Mouse (Mus musculus) megakaryocyte, embryonic 14.5 days (primary cell): Measurements from ENCODE around the gene Cpa1. TPM values are rescaled to one million over a fixed set of nuclear protein-coding genes. Genes with fewer than 3 reads are reported as not detected.

Source experiments
- H3K27me3 ChIP-seq: replicated peaks from 2 replicates; pipeline ENCODE3; 2012; ENCODE audit warnings: inconsistent platforms
- H3K36me3 ChIP-seq: replicated peaks from 2 replicates; pipeline ENCODE3; 2012; ENCODE audit warnings: low read length, inconsistent platforms, mixed read lengths
- H3K4me1 ChIP-seq: 2 replicates; pipeline ENCODE4 v1.6.1; 2012; ENCODE audit warnings: inconsistent platforms
- H3K4me3 ChIP-seq: replicated peaks from 2 replicates; pipeline ENCODE3; 2012; ENCODE audit warnings: moderate library complexity, mild to moderate bottlenecking, inconsistent platforms
- H3K9me3 ChIP-seq: 2 replicates; pipeline ENCODE4 v1.6.1; 2012; ENCODE audit warnings: inconsistent platforms
- FLI1 ChIP-seq: IDR thresholded peaks from 2 replicates; pipeline ENCODE4 v1.6.1; 2012; ENCODE audit warnings: low read length, inconsistent platforms, mixed read lengths
- GATA1 ChIP-seq: IDR thresholded peaks from 3 replicates; pipeline ENCODE4 v1.6.1; 2012; ENCODE audit warnings: mixed read lengths, low read length, inconsistent platforms, borderline replicate concordance
- polyA plus RNA-seq: library from polyadenylated mRNA; stranded (reverse); fragments of >175 nt; gene quantifications from 2 replicates; pipeline ENCODE4 v1.2.3, GENCODE M21; 2012; ENCODE audit warnings: low replicate concordance; ENCODE audit not compliant: insufficient read depth

Cpa1 gene
- polyA plus RNA-seq, 1 experiment: not detected

DNA sequence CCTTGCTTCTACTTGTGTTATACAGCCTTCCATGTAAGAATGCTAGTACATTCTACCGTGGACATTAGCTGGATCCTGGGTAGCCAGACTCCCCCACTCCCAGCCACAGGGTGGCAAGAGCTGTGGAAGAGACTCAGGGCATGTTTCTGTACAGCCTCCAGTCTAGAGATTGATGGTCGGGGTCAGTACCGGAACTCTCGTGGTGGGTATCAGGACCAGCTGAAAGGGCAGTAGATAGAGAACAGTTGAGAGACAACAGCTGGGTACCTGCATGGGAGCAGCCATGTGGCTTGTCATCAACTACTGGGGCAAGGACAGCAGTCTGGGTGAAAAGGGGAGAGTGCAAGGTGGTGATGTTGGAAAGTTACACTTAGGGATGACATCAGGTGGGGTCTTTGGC is 33.9 kb upstream of the Cpa1 start:
- Histone ChIP-seq H3K4me3 (no peak overlapping the region), H3K9me3 (no peaks in the 10 kb centered on the region), H3K36me3 (no peaks in the 10 kb centered on the region), H3K27me3 (peaks cover 23% of the 10 kb centered on the region), H3K4me1 (no peaks in the 10 kb centered on the region)
- TF ChIP-seq FLI1 (no peak), GATA1 (no peak)

DNA sequence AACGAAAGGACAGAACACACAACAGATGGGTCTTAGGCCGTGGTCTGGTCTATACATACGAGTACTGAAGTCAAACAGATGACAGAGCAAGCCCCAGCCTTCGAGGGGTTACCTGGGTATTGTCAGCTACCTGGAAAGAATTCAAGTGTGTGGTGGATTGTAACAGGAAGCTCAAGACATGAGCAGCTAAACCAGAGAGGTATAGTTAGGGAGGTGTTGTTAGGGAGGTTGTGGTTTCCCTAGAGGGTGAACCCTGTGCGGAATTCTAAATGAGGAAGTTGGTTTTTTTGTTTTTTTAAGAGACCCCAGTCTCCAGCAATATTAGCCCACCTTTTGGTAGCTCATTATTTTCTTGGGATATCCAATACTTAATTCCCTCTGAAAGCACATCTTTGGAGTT is 33.3 kb upstream of the Cpa1 start:
- TF ChIP-seq FLI1 (no peak), GATA1 (no peak)
- no peak overlapping the region for H3K4me3 ChIP-seq
- H3K27me3 ChIP-seq: peaks cover 24% of the 10 kb centered on the region
- H3K9me3 ChIP-seq: no peaks in the 10 kb centered on the region
- no peaks in the 10 kb centered on the region for H3K36me3 ChIP-seq
- no peaks in the 10 kb centered on the region for H3K4me1 ChIP-seq

GRCm38 (mm10) chr6:30610710-30611109 is 28.3 kb upstream of the Cpa1 start, which contains the start of gene Cpa5:
TSS of gene Cpa5 (plus strand) at chr6:30611010.
- Histone ChIP-seq H3K4me3 (no peak within 1 kb of the TSS), H3K27me3 (peaks cover 53% of the 10 kb centered on the region), H3K4me1 (no peaks in the 10 kb centered on the region), H3K36me3 (no peaks in the 10 kb centered on the region), H3K9me3 (no peaks in the 10 kb centered on the region)
- no peak for TF ChIP-seq FLI1
- no peak for TF ChIP-seq GATA1

DNA sequence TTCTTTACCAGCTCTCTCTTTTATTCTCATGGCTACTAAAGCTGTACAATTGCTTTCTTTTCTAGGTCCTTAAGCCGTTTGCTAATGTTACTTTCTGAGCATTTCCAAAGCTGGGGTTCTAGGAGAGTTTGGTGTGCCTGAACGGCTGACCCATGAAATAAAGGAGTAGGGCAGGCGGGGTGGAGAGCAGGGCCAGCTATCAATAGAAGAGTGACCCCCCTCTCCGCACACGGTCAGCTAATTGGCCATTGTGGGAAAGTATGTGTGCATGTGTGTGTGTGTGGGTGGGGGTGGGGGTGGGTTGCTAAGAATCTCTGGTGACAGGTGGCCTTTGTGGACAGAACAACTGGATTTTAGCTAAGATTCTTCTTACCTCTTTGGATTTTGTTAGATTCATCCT is 27.8 kb upstream of the Cpa1 start:
- Histone ChIP-seq H3K4me3 (no peak overlapping the region), H3K9me3 (no peaks in the 10 kb centered on the region), H3K27me3 (peaks cover 58% of the 10 kb centered on the region), H3K36me3 (no peaks in the 10 kb centered on the region), H3K4me1 (no peaks in the 10 kb centered on the region; the same call in 1 of the 2 replicates)
- no peak for TF ChIP-seq GATA1
- no peak for TF ChIP-seq FLI1

DNA sequence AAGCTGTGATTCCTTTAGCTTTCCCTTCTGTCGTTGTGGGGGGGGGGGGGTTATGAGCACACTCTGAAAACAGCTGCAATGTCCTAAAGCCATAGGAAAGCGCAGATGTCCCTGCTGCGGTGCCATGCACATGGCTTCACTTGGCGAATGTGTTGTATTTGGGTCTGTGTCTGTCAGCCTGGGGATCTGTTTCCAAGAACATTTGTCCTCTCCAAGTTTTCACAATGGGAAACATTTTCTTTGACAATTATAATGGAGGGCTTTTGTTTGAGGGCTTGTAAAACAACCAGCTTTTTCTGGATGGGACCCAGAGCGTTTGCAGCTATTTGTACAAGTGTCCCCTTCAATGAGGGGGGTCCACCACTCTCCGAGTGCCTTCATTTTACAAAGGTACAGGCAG is 24.8 kb upstream of the Cpa1 start:
- H3K9me3 ChIP-seq: no peaks in the 10 kb centered on the region
- no peak for TF ChIP-seq FLI1
- H3K4me3 ChIP-seq: no peak overlapping the region
- H3K27me3 ChIP-seq: peaks cover 84% of the 10 kb centered on the region
- H3K36me3 ChIP-seq: no peaks in the 10 kb centered on the region
- H3K4me1 ChIP-seq: peaks cover 16% of the 10 kb centered on the region

- H3K4me3 ChIP-seq: no peak overlapping the region
- H3K9me3 ChIP-seq: no peaks in the 10 kb centered on the region
- no peak for TF ChIP-seq FLI1
- TF ChIP-seq GATA1: no peak
- peaks cover 94% of the 10 kb centered on the region for H3K27me3 ChIP-seq
- H3K36me3 ChIP-seq: no peaks in the 10 kb centered on the region
- H3K4me1 ChIP-seq: peaks cover 16% of the 10 kb centered on the region
Measured at GRCm38 (mm10) chr6:30615741-30616140, 23.3 kb upstream of the Cpa1 start.

DNA sequence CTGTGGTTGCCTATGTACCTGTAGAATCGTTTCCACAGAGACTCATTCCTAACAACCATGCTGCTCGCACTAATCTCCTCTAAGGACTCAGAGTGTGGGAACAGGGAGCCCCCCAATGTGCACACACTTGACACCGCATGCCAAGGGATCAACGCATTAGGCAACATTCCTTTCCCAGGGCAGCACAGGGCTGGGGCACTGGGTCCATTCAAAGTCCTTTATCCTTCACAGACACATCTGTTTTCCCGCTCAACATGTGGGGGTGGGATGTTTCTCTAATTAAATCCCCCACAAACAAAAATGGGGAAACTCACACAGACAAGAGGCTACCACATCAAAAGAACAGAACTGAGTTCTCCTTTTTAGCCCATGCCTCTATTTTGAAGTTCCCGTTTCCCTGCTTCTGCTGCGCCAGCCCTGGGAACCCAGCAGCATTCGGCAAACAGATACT is 22.5 kb upstream of the Cpa1 start:
- H3K9me3 ChIP-seq: no peaks in the 10 kb centered on the region
- no peak overlapping the region for H3K4me3 ChIP-seq
- peaks cover 16% of the 10 kb centered on the region for H3K4me1 ChIP-seq
- H3K27me3 ChIP-seq: peaks cover 95% of the 10 kb centered on the region
- H3K36me3 ChIP-seq: no peaks in the 10 kb centered on the region
- TF ChIP-seq FLI1: no peak
- no peak for TF ChIP-seq GATA1

DNA sequence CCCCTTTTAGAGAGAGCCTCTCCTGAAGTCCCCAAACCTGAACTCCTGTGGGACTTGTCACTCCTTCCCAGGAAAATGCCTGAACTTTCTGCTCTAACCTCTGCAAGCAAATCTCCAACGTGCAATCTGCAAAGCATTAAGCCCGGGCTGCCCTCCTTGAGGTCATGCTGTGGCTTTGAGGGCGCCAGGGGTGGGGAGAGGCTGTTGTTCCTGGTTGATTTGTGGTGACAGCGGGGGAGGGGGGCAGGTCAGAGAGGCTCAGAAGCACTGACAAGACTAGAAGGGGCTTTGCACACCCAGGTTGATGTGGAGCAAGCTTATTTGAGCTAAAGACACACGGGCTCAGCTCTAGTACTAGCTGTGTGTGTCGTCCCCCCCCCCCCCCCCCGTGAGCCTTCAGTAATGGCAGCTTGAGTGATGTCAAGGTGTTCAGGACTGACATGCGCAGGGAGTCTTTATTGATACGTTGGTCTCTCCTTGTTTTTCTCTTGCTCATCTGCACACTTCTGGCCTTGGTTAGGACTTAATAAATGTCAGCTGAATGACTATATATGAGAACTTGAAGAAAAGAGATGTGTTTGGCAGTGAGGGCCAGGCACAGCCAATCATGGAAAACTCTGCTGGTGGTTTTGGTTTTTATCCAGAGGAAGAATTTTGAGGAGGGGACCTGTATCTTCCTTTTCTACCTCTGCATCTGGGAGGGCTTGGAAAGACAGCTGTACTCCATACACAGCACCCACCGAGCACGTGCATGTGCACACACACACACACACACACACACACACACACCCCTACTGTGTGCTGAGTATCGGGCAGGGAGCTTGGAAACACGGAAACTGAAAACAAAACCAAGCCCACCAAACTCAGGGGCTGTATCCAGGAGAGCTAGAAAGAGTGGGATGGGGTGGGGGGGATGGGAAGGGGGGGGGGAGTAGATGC is 21.7 kb upstream of the Cpa1 start:
- Histone ChIP-seq H3K9me3 (no peaks in the 10 kb centered on the region), H3K4me3 (peak overlapping the region; percentile 85), H3K4me1 (peaks cover 16% of the 10 kb centered on the region), H3K36me3 (no peaks in the 10 kb centered on the region), H3K27me3 (peaks cover 92% of the 10 kb centered on the region)
- TF ChIP-seq FLI1 (no peak), GATA1 (no peak)

GRCm38 (mm10) chr6:30617959-30618590 is 20.9 kb upstream of the Cpa1 start:
- H3K36me3 ChIP-seq: no peaks in the 10 kb centered on the region
- peaks cover 93% of the 10 kb centered on the region for H3K27me3 ChIP-seq
- H3K4me1 ChIP-seq: peaks cover 16% of the 10 kb centered on the region
- H3K9me3 ChIP-seq: no peaks in the 10 kb centered on the region
- H3K4me3 ChIP-seq: peak overlapping the region; percentile 85
- no peak for TF ChIP-seq GATA1
- no peak for TF ChIP-seq FLI1

- Histone ChIP-seq H3K36me3 (no peaks in the 10 kb centered on the region), H3K9me3 (no peaks in the 10 kb centered on the region), H3K27me3 (peaks cover 94% of the 10 kb centered on the region), H3K4me3 (no peak overlapping the region), H3K4me1 (peaks cover 16% of the 10 kb centered on the region)
- no peak for TF ChIP-seq FLI1
- TF ChIP-seq GATA1: no peak
Measured at GRCm38 (mm10) chr6:30618735-30619134, 20.3 kb upstream of the Cpa1 start.
